Mouse (Mus musculus) ovary, postnatal 36 days (tissue): ENCODE measurements around the gene Ahdc1.

ENCODE experiments used
- DNase-seq: peaks from one replicate; pipeline ENCODE4 v3.0.0; 2022; ENCODE audit warnings: low spot score, mixed read lengths

The Ahdc1 gene

DNA sequence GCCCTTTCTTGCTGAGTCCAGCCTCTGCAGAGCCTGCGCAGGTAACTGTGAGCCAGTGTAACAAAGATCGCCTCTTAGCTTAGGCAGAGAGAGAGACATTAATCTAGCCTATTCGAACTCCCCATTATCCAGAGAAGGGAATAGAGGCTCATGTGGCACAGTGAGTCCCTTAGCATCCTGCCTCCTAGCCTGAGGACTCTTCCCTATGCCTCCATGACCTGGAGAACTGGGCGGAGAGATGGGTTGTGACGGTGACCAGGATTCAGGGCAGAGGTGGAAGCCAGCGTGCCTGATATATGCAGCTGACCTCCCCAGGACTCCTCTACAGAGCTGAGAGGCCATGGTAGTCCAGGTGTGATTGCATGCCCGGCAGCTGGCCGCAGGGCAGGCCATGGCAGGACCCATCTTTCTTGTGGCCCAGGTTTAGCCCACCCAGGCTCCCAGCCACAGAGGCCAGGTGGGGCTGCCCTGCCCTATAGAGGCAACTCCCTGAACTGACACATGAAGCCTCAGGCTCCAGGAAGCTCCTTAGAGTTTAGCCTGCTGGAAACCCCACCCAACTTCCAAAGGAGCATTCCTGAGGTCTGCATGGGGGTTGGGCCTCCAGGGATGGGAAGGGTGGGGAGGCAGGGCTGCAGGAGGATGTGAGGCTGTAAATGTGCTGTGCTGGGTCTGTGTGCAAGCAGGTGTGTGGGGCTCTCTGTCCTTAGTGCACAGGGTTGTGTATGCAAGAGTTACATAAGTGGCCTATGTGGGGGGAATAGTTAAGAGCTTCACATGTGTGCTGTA lies 44.3 kb downstream of the Ahdc1 start:
- no peak for DNase-seq

DNA sequence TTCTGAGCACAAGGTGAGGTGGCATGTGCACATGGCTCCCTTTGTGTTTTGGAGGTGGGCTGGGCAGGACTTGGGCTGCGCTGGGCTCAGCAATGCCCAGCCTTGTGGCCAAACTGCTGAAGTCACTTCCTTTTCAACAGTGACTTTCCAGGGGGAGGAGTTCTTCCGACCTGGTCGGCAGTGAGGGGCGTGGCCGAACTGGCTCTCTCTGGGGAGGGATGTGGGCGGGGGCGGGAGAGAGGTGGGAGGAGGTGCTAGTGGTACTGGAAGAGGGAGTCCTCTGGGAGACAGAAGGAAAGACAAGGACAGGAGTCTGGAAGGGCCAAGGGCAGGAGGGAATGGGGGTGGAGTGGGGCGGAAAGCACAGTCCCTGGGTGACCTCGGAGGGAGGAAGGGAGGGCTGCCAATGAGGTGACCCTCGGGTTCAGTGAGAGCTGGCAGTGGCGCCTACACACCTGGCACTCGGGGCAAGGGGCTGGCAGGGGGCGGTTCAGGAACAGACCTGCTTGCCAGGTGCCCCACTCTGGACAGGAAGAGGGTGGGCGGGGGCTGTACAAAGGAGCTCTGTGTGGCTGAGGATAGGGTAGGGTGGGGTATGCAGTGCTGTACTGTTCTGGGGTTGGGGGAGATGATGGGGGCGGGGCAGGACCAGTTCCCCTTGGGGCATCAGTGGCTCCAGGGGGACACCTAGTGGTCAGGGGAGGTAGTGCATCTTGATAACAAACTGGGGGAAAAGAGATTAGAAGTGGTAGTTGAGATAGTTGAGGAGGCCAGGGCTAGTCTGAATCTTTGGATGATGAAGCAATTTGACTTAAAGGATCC lies 45.2 kb downstream of the Ahdc1 start:
- peak; percentile 80 for DNase-seq

DNA sequence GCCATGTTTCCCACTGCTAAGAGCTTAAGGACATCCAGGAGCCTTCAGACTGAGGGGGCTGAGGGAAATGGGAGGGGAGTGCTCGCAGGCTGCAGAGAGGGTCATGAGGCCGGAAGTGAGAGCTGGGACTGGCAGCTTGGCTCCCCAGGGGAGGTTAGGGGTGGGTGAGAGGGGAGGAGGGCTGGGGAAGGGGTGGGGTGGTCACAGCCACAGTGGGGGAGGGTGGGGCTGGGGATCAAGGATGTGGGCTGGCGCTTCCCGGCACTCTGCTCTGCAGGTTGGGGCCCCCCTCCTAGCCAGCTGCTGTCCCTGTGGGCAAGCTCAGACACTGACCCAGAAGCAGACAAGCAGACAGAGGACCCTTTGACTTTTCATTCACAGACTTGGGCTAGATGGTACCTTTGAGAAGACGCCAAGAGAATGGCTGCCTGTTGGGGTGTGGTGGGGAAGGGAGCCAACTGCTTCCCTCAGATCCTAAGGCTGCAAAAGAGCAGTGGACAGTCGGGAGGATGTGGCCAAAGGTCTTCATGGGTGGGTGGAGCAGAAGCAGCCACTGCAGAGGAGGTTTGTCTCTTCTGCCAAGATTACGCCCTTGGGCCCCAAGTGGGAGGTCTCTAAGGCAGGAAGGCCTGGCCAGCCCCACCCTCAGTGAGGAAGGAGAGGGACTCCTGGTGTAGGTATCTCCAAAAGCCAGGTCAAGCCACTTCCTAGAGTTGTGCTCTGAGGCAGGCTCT lies 46.5 kb downstream of the Ahdc1 start:
- DNase-seq = peak; percentile 61

DNA sequence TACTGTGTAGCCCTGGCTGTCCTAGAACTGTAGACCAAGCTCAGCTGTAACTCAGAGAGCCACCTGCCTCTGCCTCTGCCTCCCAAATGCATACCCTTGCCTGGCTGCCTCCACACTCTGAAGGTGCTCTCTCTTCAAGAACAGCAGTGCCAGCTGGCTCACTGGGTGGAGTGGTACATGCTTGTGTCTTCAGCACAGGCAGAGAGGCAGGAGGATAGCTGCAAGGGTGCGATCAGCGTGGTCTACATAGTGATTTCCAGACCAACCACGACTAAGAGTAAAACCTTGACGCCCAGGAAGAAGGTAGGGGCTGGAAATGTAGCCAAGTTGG lies 47.0 kb downstream of the Ahdc1 start:
- no peak for DNase-seq

DNA sequence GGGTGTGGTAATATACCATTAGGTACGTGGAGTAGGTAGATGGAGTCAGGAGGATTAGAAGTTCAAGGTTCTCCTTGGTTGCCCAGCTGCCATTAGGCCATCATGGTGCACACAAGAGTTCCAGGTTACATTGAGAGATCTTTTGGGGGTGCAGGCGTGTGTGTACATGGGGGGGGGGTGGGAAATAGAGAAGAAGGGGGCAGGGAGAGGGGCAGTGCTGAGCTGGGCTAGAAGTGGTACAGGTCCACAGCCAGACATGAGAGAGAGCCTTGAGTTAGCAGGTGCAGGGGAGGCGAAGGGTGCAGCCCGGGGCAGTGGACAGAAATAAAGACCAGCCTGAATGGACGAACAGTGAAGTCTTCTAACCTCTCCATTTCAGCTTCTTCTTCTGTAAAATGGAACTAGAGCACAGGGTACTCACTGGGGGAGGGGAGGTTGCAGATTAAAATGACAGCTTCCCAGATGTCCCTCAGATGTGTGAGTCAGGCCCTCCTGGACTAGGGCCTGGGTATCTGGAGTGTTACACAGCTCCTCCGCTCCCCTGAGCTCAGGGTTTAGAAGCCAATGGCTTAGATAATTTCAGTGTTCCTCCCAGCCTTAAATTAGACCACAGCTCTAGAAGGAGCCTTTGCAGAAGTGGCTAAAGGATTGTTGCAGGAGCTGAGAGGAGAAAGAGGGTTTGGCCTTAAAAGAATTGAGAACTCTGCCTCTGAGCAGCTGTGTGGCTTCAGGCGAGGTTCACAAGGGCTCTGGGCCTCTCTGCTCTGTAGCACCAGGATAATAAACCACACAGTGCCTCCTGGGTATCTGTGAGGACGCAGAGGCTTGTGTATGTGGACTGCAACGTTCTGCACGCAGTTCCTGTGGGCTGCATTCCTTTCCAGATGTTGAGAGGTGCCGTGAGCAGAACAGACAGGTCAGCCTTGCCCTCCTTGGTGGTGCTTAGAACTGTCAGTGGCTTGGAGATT lies 47.7 kb downstream of the Ahdc1 start:
- DNase-seq = no peak

DNA sequence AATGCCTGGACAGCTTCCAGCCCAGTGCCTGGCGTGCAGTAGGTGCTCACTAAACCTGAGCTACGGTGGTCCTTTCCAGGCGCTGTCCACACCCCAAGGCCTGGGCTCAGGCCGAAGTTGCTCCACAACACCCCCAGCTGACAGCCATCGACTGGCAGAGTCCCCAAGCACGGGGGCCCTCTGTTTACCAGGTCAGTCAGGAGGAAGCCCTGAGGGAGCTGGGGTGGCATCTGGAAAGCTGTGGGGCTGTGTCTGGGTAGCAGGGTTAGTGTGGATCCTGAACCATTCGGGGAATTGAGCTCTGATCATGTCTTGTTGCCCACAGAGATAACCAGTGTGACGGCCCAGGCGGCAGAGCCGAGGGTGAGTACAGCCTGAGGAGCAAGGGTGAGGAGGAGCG lies 49.6 kb downstream of the Ahdc1 start:
- no peak for DNase-seq

DNA sequence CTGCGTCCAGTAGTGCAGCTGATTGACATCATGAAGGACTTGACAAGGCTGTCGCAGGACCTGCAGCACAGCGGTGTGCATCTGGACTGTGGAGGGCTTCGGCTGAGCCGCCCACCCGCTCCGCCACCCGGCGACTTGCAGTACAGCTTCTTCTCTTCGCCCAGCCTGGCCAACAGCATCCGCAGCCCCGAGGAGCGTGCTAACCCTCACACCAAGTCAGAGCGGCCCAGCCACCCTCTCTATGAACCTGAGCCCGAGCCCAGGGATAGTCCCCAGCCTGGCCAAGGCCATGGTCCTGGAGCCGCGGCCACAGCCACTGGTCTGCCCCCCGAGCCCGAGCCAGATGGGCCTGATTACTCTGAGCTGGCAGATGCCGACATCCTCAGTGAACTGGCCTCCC lies 50.7 kb downstream of the Ahdc1 start:
- DNase-seq = no peak

DNA sequence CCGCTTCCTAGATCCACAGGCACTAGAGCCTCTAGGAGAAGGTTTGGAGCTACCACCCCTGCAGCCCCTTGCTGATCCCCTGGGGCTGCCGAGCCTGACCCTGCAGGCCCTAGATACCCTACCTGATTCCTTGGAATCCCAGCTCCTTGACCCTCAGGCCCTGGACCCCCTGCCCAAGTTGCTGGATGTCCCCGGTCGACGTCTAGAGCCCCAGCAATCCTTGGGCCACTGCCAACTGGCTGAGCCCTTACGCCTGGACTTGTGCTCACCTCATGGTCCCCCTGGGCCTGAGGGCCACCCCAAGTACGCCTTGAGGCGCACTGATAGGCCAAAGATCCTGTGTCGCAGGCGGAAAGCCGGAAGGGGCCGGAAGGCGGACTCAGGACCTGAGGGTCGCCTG lies 51.2 kb downstream of the Ahdc1 start:
- DNase-seq = no peak

DNA sequence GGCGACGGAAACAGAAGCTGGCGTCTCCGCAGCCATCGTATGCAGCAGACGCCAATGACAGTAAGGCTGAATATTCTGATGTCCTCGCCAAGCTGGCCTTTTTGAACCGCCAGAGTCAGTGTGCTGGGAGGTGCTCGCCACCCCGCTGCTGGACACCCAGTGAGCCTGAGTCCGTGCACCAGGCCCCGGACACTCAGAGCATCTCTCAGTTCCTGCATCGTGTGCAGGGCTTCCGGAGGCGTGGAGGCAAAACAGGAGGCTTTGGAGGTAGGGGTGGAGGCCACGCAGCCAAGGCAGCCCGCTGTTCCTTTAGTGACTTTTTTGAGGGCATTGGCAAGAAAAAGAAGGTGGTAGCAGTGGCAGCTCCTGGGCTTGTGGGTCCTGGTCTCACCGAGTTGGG lies 52.1 kb downstream of the Ahdc1 start:
- no peak for DNase-seq

DNA sequence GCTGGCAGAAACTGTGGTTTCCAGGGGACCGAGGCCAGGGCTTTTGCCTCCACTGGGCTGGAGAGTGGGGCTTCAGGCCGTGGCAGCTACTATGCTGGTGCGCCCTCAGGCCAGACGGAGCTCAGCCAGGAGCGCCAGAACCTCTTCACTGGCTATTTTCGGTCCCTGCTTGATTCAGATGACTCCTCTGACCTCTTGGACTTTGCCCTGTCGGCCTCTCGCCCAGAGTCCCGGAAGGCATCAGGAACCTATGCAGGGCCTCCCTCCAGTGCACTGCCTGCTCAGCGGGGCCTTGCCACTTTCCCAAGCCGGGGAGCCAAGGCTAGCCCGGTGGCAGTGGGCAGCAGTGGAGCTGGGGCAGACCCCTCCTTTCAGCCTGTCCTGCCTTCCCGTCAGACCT lies 52.7 kb downstream of the Ahdc1 start:
- DNase-seq = no peak

DNA sequence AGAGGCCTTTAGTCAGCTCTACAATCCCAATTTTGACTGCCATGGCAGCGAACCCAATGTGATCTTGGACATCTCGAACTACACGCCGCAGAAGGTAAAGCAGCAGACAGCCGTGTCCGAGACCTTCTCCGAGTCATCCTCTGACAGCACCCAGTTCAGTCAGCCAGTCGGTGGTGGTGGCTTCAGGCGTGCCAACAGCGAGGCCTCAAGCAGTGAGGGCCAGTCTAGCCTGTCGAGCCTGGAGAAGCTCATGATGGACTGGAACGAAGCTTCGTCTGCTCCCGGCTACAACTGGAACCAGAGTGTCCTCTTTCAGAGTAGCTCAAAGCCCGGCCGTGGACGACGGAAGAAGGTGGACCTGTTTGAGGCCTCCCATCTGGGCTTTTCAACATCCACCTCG lies 53.7 kb downstream of the Ahdc1 start:
- no peak for DNase-seq

DNA sequence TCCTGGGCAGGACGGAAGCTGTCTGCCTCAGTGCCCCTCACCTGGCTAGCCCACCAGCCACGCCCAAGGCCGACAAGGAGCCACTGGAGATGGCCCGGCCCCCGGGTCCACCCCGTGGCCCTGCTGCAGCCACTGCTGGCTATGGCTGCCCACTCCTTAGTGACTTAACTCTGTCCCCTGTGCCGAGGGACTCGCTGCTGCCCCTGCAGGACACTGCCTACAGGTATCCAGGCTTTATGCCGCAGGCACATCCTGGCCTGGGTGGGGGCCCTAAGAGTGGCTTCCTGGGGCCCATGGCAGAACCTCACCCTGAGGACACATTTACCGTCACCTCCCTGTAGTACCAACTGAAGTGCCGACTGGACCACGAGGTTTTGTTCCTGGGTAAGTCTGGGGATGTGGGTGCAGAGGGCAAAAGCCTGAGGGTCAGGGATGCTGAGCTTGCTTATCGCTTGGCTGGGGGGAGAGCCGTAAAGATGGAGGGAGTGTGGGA lies 54.9 kb downstream of the Ahdc1 start:
- DNase-seq = no peak

DNA sequence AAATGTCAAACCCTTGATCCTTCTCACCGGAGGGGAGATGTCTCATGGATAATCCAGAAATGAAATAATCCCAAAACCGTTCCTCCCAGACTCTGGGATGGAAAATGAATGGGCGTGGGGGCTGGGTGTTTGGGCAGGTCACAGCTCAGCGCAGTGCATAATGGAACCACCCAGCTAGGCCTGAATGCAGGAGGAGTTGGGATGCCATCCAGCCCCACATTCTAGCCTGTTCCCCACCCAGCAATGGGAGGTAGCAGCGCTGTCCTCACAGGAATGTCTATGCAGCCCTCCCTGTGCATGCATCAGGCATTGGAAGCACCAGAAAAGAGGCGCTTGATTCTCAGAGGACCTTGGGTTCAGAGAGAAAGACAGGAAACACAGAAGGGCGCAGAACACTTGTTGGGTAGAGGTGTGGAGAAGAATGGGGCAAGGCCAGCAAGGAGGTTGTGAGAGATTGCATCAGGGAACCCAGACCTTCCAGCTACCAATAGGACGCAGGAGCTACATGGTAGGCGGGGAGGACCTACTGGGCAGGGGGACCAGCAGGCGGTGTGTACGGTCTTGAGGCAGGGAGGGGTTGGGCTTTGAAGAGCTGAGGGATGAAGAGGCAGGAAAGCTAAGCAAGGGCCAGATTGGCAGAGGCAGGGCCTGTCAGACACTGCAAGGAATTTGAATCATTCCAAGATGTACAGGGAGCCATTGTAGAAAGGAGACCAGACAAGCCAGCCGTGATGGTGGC lies 57.5 kb downstream of the Ahdc1 start:
- no peak for DNase-seq

DNA sequence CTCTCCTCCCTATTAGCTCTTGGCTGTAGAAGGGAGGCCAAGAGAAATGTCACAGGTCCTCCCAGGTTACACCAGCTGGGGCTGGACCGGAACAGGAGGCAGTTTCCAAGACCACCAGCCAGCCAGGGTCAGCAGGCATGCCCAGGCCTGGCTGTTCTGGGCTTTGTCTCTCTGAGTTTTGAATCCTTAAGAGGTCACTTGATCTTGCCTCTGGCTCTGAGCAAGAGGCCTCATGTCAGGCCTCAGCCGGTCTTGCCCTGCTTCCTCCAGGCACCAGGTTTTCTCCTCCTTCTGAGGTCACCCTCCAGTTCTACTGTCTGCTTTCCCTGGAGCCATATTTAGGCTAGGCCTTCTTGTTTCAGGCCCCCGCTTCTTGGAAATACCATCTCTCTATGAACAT lies 59.3 kb downstream of the Ahdc1 start:
- DNase-seq = no peak

DNA sequence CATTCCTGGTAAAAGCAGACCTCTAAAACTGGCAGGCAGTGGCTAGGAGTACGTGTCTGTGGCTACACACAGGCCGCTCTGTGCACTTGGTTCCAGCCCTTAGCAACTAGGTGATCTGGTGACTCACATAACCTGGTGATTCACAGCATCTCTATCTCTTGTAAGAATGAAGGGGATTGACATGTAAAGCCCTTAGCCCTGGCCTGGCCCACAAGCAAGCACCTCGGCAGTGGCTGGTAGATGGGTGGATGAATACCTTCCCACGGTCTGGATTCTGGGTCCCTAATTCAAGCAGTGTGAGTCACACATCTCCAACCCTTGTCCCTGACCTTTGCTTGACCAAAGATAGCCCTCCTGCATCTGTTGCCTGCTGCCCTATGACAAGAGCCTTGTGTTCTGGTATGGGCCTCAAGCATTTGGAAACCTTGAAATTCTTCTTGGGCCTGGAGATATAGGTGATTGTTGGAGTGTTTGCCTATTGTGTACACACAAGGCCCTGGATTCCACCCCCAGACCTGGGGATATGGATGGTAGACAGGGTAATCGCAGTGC lies 59.8 kb downstream of the Ahdc1 start:
- no peak for DNase-seq

DNA sequence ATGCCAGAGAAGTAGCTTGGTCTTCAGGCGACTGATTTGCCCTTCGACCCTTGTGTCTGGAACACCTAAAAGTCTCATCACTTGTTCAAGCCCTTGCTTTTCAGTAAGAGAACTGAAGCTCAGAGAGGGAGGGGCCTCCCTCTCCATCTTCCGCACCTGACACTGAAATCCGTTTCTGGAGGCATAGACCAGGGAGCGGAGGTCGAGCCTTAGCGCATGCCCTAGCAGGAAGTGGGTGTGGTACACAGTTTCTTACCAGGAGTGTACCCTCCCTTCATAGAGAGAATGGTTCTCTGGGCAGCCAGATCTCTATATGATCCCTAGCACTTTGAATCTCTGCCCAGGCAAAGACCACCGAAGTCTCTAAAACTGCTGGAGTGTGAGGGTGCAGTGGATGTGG lies 62.1 kb downstream of the Ahdc1 start:
- no peak for DNase-seq

DNA sequence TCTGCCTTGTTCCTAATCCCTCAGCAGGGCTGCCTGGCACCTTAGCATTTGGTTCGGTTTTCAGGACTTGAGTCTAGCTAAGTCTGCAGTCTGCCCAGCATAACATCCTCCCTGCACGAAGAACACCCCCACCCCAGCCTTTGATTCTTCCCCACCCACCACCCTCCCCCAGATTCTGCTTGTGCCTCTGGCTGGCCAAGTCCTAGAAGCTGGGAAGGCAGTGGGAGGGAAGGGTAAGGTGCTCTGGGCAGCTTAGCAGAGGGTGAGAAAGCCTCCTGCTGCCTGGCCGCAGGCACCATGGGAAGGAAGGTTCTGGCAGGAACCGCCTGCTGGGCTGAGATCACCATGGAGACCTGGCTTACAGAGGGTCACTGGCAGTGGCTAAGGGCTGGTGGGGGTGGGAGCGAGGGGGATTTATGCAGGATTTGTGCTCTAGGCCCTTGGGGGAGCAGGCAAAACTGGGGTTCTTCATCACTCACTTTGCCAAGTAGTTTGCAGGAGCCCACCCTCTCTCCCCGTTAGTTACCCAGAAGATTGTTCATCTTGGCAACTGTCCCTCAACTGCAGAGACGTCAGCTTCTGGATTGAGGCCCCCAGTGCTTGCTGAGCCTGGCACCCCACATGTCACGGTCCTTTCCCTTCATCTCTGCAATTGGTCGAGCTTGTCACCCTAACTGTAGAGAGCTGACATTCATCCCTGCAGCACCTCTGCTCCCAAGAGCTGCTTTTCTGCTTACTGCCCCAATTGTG lies 63.2 kb downstream of the Ahdc1 start:
- no peak for DNase-seq

DNA sequence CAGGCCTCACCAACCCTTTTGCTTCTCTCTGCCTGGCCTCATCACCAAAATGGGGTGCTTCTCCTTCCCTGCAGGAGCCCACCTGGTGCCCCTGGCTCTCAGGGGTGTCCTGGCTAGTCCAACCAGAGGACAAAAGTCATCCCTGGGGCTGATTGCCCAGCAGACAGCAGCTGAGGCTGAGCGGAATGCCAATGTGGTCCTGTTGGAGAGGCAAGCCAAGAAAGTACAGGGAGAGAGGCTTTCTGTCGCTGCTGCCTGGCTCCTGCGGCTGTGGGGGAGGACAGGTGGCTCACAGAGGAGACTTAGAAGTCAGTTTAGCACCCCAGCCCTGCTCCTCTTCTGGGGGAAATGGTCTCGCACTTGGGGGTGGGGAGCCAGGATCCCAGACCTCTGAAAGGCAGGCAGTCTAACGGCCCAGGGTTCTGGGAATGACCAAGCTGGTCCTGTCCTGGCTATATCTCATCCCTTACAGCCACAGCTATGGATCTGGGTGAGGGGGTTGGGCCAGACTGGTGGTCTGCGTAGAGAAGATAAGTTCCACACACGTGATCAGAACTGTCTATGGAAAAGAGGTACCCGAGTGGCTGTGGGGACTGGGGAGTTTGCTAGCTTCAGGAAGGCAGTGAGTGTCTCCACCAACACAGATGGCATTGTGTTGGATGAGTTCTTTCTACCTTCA lies 64.0 kb downstream of the Ahdc1 start:
- DNase-seq = no peak

DNA sequence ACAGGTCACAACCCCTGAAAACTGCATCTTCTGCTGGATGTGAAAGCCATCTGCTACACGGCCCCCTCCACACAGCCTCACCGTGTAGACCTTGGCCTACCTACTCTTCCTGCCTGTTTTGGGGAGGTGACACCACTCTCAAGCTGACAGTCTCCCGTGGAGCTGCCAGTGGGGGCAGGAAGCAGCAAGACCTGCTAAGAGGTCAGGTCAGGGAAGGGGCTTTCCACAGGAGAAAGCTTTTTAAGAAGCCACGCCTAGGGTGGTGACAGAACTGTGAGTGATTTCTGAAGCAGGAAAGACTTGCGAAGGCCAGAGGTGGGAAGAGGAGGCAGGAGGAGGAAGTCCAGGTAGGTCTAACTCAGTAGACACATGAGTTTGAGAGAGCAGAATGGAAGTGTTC lies 67.9 kb downstream of the Ahdc1 start:
- no peak for DNase-seq
